Mouse (Mus musculus) ES-E14 (cell line): ENCODE measurements around the gene Vav1. TPM values are rescaled to one million over a fixed set of nuclear protein-coding genes. Genes with fewer than 3 reads are reported as not detected.

Experiments
- DNase-seq: peaks from one replicate; pipeline ENCODE4 v3.0.0-alpha.2; 2013; ENCODE audit warnings: low read depth, low spot score
- H3K27ac ChIP-seq: 2 replicates; pipeline ENCODE4 v1.5.1; 2012; ENCODE audit warnings: low read depth, mild to moderate bottlenecking, low read length, moderate library complexity, mixed read lengths; ENCODE audit not compliant: poor library complexity, insufficient read depth, severe bottlenecking
- H3K36me3 ChIP-seq: 2 replicates; pipeline ENCODE4 v1.6.1; 2012; ENCODE audit warnings: mild to moderate bottlenecking, low read length, moderate library complexity, mixed read lengths; ENCODE audit not compliant: control insufficient read depth, poor library complexity, insufficient read depth, severe bottlenecking
- H3K4me1 ChIP-seq, 2 experiments: fragments of 150-350 bp in 1 of 2; sonication (generic) in 1 of 2; 2 replicates each; pipeline ENCODE4 v1.6.1; 2012; ENCODE audit warnings: low read length in 2 of 2, mild to moderate bottlenecking in 1 of 2, mixed read lengths in 1 of 2; ENCODE audit not compliant: control insufficient read depth in 2 of 2, insufficient read depth in 2 of 2, poor library complexity in 1 of 2
- H3K4me3 ChIP-seq, 2 experiments: fragments of 150-350 bp in 1 of 2; sonication (generic) in 1 of 2; 2 replicates each; pipeline ENCODE4 v1.5.1; 2012; ENCODE audit warnings: low read length in 2 of 2, low read depth in 1 of 2, mild to moderate bottlenecking in 1 of 2, mixed read lengths in 1 of 2; ENCODE audit not compliant: insufficient read depth in 1 of 2, poor library complexity in 1 of 2, severe bottlenecking in 1 of 2
- H3K9ac ChIP-seq: 2 replicates; pipeline ENCODE4 v1.6.1; 2012; ENCODE audit warnings: low read depth, mild to moderate bottlenecking, low read length, mixed read lengths; ENCODE audit not compliant: poor library complexity, insufficient read depth, severe bottlenecking
- H3K9me3 ChIP-seq: fragments of 150-350 bp; sonication (generic); 2 replicates; pipeline ENCODE4 v1.6.1; 2012; ENCODE audit warnings: low read depth, mild to moderate bottlenecking, low read length; ENCODE audit not compliant: control insufficient read depth, insufficient read depth
- CHD2 ChIP-seq: IDR thresholded peaks from 2 replicates; pipeline ENCODE4 v1.6.1; 2014; ENCODE audit warnings: mild to moderate bottlenecking, low read depth, low read length, inconsistent platforms
- HCFC1 ChIP-seq: IDR thresholded peaks from 2 replicates; pipeline ENCODE4 v1.6.1; 2012; ENCODE audit warnings: low read length, inconsistent platforms, borderline replicate concordance; ENCODE audit not compliant: insufficient read depth
- MAFK ChIP-seq: IDR thresholded peaks from 2 replicates; pipeline ENCODE4 v1.6.1; 2014; ENCODE audit warnings: mild to moderate bottlenecking, low read depth, low read length, inconsistent platforms; ENCODE audit not compliant: insufficient read depth
- ZC3H11A ChIP-seq: IDR thresholded peaks from 2 replicates; pipeline ENCODE4 v1.6.1; 2012; ENCODE audit warnings: low read depth, mild to moderate bottlenecking, inconsistent platforms, low read length, borderline replicate concordance
- ZNF384 ChIP-seq: IDR thresholded peaks from 2 replicates; pipeline ENCODE4 v1.6.1; 2012; ENCODE audit warnings: low read depth, low read length, inconsistent platforms
- in situ Hi-C, 2 experiments: fragments of 600-800 bp; cut with MboI; formaldehyde crosslinking; loops; one replicate each; pipeline ENCODE4 v1.15.1; 2025; ENCODE audit warnings: low sequenced_read_pairs in 2 of 2, inconsistent platforms in 1 of 2; ENCODE audit not compliant: unreplicated experiment in 2 of 2
- total RNA-seq: library from RNA; depleted of rRNA; stranded (reverse); fragments of 300-350 nt; gene quantifications from 2 replicates; pipeline ENCODE4 v1.2.3, GENCODE M21; 2012; rRNA removed

The Vav1 gene
- total RNA-seq: 1.1 and 1.3 TPM in 2 replicates

GRCm38 (mm10) chr17:57278943-57279590 lies at the start of gene Vav1:
TSS of gene Vav1 (plus strand) at chr17:57279100.
- in situ Hi-C loops: no loop called here
- Histone ChIP-seq H3K9ac (peak within 1 kb of the TSS; percentile 33; the same call in 1 of the 2 replicates), H3K36me3 (no peaks in the 10 kb centered on the region), H3K9me3 (no peaks in the 10 kb centered on the region), H3K4me3 (peak within 1 kb of the TSS; percentile 42 to 50; a peak in 2 of 4 replicates), H3K27ac (no peak within 1 kb of the TSS), H3K4me1 (peaks cover 2 to 19% of the 10 kb centered on the region in 2 experiments; a peak in 2 of 4 replicates)
- TF ChIP-seq ZC3H11A (no peak), CHD2 (no peak), HCFC1 (no peak), ZNF384 (no peak), MAFK (no peak)
- DNase-seq: no peak

GRCm38 (mm10) chr17:57229851-57230727 lies 48.8 kb upstream of the Vav1 start:
- no peak overlapping the region for H3K4me3 ChIP-seq
- in situ Hi-C loops: no loop called here
- no peaks in the 10 kb centered on the region for H3K9me3 ChIP-seq
- DNase-seq: no peak
- H3K27ac ChIP-seq: no peak overlapping the region
- no peak overlapping the region for H3K9ac ChIP-seq
- H3K36me3 ChIP-seq: peaks cover 6% of the 10 kb centered on the region; the same call in 1 of the 2 replicates
- TF ChIP-seq ZNF384 (no peak), MAFK (no peak), HCFC1 (no peak), ZC3H11A (no peak), CHD2 (no peak)
- H3K4me1 ChIP-seq: no peaks in the 10 kb centered on the region

- Histone ChIP-seq H3K9ac (no peak overlapping the region), H3K4me1 (no peaks in the 10 kb centered on the region), H3K27ac (no peak overlapping the region), H3K4me3 (no peak overlapping the region), H3K36me3 (peaks cover 8% of the 10 kb centered on the region; the same call in 1 of the 2 replicates), H3K9me3 (no peaks in the 10 kb centered on the region)
- DNase-seq: no peak
- in situ Hi-C loops: no loop called here
- no peak for TF ChIP-seq ZNF384
These were observed 48.2 kb upstream of the Vav1 start for GRCm38 (mm10) chr17:57230728-57231125.

GRCm38 (mm10) chr17:57231321-57231771 lies 47.6 kb upstream of the Vav1 start:
- no peak overlapping the region for H3K9ac ChIP-seq
- TF ChIP-seq HCFC1 (no peak), ZC3H11A (no peak), ZNF384 (no peak), MAFK (no peak), CHD2 (no peak)

More at GRCm38 (mm10) chr17:57231321-57231771, 47.6 kb upstream of the Vav1 start:
- DNase-seq: no peak
- Histone ChIP-seq H3K9me3 (no peaks in the 10 kb centered on the region), H3K27ac (no peak overlapping the region), H3K36me3 (peaks cover 13% of the 10 kb centered on the region), H3K4me3 (no peak overlapping the region), H3K4me1 (no peaks in the 10 kb centered on the region)
- in situ Hi-C loops: no loop called here
